Mouse (Mus musculus) ES-E14 (cell line): ENCODE data around the gene Kcnip1. TPM values are rescaled to one million over a fixed set of nuclear protein-coding genes. Genes with fewer than 3 reads are reported as not detected.

Source experiments
- DNase-seq: peaks from one replicate; pipeline ENCODE4 v3.0.0-alpha.2; 2013; ENCODE audit warnings: low read depth, low spot score
- H3K27ac ChIP-seq: 2 replicates; pipeline ENCODE4 v1.5.1; 2012; ENCODE audit warnings: low read depth, mild to moderate bottlenecking, low read length, moderate library complexity, mixed read lengths; ENCODE audit not compliant: poor library complexity, insufficient read depth, severe bottlenecking
- H3K36me3 ChIP-seq: 2 replicates; pipeline ENCODE4 v1.6.1; 2012; ENCODE audit warnings: mild to moderate bottlenecking, low read length, moderate library complexity, mixed read lengths; ENCODE audit not compliant: control insufficient read depth, poor library complexity, insufficient read depth, severe bottlenecking
- H3K4me1 ChIP-seq, 2 experiments: fragments of 150-350 bp in 1 of 2; sonication (generic) in 1 of 2; 2 replicates each; pipeline ENCODE4 v1.6.1; 2012; ENCODE audit warnings: low read length in 2 of 2, mild to moderate bottlenecking in 1 of 2, mixed read lengths in 1 of 2; ENCODE audit not compliant: control insufficient read depth in 2 of 2, insufficient read depth in 2 of 2, poor library complexity in 1 of 2
- H3K4me3 ChIP-seq, 2 experiments: fragments of 150-350 bp in 1 of 2; sonication (generic) in 1 of 2; 2 replicates each; pipeline ENCODE4 v1.5.1; 2012; ENCODE audit warnings: low read length in 2 of 2, low read depth in 1 of 2, mild to moderate bottlenecking in 1 of 2, mixed read lengths in 1 of 2; ENCODE audit not compliant: insufficient read depth in 1 of 2, poor library complexity in 1 of 2, severe bottlenecking in 1 of 2
- H3K9ac ChIP-seq: 2 replicates; pipeline ENCODE4 v1.6.1; 2012; ENCODE audit warnings: low read depth, mild to moderate bottlenecking, low read length, mixed read lengths; ENCODE audit not compliant: poor library complexity, insufficient read depth, severe bottlenecking
- H3K9me3 ChIP-seq: fragments of 150-350 bp; sonication (generic); 2 replicates; pipeline ENCODE4 v1.6.1; 2012; ENCODE audit warnings: low read depth, mild to moderate bottlenecking, low read length; ENCODE audit not compliant: control insufficient read depth, insufficient read depth
- CHD2 ChIP-seq: IDR thresholded peaks from 2 replicates; pipeline ENCODE4 v1.6.1; 2014; ENCODE audit warnings: mild to moderate bottlenecking, low read depth, low read length, inconsistent platforms
- HCFC1 ChIP-seq: IDR thresholded peaks from 2 replicates; pipeline ENCODE4 v1.6.1; 2012; ENCODE audit warnings: low read length, inconsistent platforms, borderline replicate concordance; ENCODE audit not compliant: insufficient read depth
- MAFK ChIP-seq: IDR thresholded peaks from 2 replicates; pipeline ENCODE4 v1.6.1; 2014; ENCODE audit warnings: mild to moderate bottlenecking, low read depth, low read length, inconsistent platforms; ENCODE audit not compliant: insufficient read depth
- ZC3H11A ChIP-seq: IDR thresholded peaks from 2 replicates; pipeline ENCODE4 v1.6.1; 2012; ENCODE audit warnings: low read depth, mild to moderate bottlenecking, inconsistent platforms, low read length, borderline replicate concordance
- ZNF384 ChIP-seq: IDR thresholded peaks from 2 replicates; pipeline ENCODE4 v1.6.1; 2012; ENCODE audit warnings: low read depth, low read length, inconsistent platforms
- in situ Hi-C, 2 experiments: fragments of 600-800 bp; cut with MboI; formaldehyde crosslinking; loops; one replicate each; pipeline ENCODE4 v1.15.1; 2025; ENCODE audit warnings: low sequenced_read_pairs in 2 of 2, inconsistent platforms in 1 of 2; ENCODE audit not compliant: unreplicated experiment in 2 of 2
- total RNA-seq: library from RNA; depleted of rRNA; stranded (reverse); fragments of 300-350 nt; gene quantifications from 2 replicates; pipeline ENCODE4 v1.2.3, GENCODE M21; 2012

Gene Kcnip1
- total RNA-seq, 1 experiment = 0.22 TPM

DNA sequence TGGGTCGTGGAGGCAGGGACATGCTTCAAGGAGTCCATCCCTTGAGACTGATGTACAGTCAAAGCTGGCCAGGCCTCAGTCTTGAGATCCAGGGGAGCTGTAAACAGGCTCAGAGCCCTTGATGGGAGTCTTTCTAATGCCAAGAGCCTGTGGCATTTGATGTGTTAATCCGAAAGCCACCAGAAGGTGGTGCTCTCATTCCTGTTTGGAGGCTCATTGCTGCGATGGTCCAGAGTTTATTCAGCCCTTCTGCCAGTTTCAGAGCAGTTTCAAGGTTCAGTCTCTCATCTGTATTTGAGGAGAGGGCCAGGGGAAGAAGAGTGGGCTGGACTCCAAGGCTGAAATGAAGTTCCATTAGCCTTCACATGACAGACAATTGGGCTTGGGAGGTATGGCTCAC lies 259.7 kb downstream of the Kcnip1 start:
- no peak overlapping the region for H3K4me3 ChIP-seq
- H3K27ac ChIP-seq = no peak overlapping the region
- peak; percentile 55 for DNase-seq
- TF ChIP-seq ZC3H11A (peak; percentile 43; the same call in 1 of the 2 replicates), CHD2 (no peak)
- in situ Hi-C loops = loop anchor here (5.0 to 10.0 kb wide), 2 partner anchors 182 to 189 kb away; no protein-coding TSS in a partner anchor
- no peak overlapping the region for H3K9ac ChIP-seq
- H3K9me3 ChIP-seq = no peaks in the 10 kb centered on the region
- H3K4me1 ChIP-seq = no peaks in the 10 kb centered on the region
- H3K36me3 ChIP-seq = no peaks in the 10 kb centered on the region

DNA sequence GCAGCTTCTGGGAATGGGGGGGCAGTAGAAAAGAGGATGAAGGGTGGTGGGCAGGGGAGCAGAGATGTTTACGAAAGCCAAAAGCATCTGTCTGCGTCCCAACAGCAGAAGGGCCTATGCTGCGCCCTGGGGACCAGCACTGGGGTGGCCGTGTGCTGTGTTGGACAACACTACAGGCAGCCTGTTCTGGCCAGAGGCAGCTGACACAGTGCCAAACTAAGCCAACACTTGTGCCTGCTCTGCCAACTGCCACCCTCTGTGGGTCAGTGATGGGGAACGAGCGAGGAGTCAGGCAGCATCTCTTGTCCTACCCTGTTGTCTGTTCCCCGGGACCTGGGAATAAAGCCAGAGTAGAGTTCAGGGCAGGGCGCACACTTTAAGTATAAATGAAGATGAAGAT lies 260.6 kb downstream of the Kcnip1 start:
- Histone ChIP-seq H3K27ac (no peak overlapping the region), H3K9ac (no peak overlapping the region), H3K9me3 (no peaks in the 10 kb centered on the region), H3K36me3 (no peaks in the 10 kb centered on the region), H3K4me1 (no peaks in the 10 kb centered on the region), H3K4me3 (no peak overlapping the region)
- in situ Hi-C loops = loop anchor here (5.0 to 10.0 kb wide), 2 partner anchors 182 to 190 kb away; no protein-coding TSS in a partner anchor
- DNase-seq = no peak
- TF ChIP-seq ZC3H11A = no peak
- TF ChIP-seq HCFC1 = no peak

DNA sequence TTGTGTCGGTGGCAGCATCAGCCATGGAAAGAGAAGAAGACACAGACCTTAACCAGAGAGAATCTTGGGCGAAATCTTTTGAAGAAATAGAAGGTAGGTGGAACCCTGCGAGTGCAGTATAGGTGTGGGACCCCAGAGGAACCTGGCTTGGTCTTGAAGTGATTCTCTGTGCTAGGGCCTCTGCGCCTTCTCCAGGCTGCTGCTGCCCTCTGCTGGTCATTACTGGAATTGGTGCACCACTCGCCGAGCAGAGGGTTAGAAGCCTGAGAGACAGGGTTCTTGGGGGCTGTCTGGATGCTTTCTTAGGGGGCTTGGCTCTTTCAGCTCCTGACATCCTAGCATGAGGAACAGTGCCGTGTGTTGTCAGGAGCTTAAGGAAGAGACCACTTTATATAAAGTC lies 271.7 kb downstream of the Kcnip1 start:
- H3K27ac ChIP-seq = no peak overlapping the region
- no peaks in the 10 kb centered on the region for H3K36me3 ChIP-seq
- no peak overlapping the region for H3K9ac ChIP-seq
- H3K4me3 ChIP-seq = no peak overlapping the region
- H3K4me1 ChIP-seq = no peaks in the 10 kb centered on the region
- in situ Hi-C loops = loop anchor here (5.0 to 25.0 kb wide), 2 partner anchors 534 to 544 kb away; no protein-coding TSS in a partner anchor
- TF ChIP-seq ZC3H11A (peak; percentile 85; the same call in 1 of the 2 replicates), HCFC1 (no peak)
- DNase-seq = peak; percentile 50
- H3K9me3 ChIP-seq = no peaks in the 10 kb centered on the region

- Histone ChIP-seq H3K9me3 (no peaks in the 10 kb centered on the region), H3K9ac (no peak overlapping the region), H3K4me1 (peaks cover 0 to 1% of the 10 kb centered on the region in 2 experiments; a peak in 1 of 4 replicates), H3K36me3 (no peaks in the 10 kb centered on the region), H3K4me3 (no peak overlapping the region), H3K27ac (no peak overlapping the region)
- in situ Hi-C loops = loop anchor here in 1 of 2 experiments (25.0 kb wide), 1 partner anchor 519 kb away; no protein-coding TSS in a partner anchor
- no peak for DNase-seq
- TF ChIP-seq ZNF384 = no peak
Measured at GRCm38 (mm10) chr11:33706777-33707176, 286.2 kb downstream of the Kcnip1 start.

GRCm38 (mm10) chr11:33701958-33702459 lies 290.9 kb downstream of the Kcnip1 start:
- no peaks in the 10 kb centered on the region for H3K9me3 ChIP-seq
- DNase-seq = no peak
- H3K4me3 ChIP-seq = no peak overlapping the region
- TF ChIP-seq MAFK (no peak), HCFC1 (no peak), ZC3H11A (no peak), ZNF384 (no peak), CHD2 (no peak)
- H3K4me1 ChIP-seq = peaks cover 0 to 1% of the 10 kb centered on the region in 2 experiments; a peak in 1 of 4 replicates
- no peak overlapping the region for H3K27ac ChIP-seq
- H3K9ac ChIP-seq = no peak overlapping the region
- in situ Hi-C loops = loop anchor here in 1 of 2 experiments (25.0 kb wide), 1 partner anchor 515 kb away; no protein-coding TSS in a partner anchor
- H3K36me3 ChIP-seq = no peaks in the 10 kb centered on the region
